Mouse (Mus musculus): ENCODE results near the gene Gm20388. TPM values are rescaled to one million over a fixed set of nuclear protein-coding genes. Genes with fewer than 3 reads are reported as not detected.

Gm20388 gene
- polyA plus RNA-seq, 2 experiments, result 8.5 TPM; not detected in 1

DNA sequence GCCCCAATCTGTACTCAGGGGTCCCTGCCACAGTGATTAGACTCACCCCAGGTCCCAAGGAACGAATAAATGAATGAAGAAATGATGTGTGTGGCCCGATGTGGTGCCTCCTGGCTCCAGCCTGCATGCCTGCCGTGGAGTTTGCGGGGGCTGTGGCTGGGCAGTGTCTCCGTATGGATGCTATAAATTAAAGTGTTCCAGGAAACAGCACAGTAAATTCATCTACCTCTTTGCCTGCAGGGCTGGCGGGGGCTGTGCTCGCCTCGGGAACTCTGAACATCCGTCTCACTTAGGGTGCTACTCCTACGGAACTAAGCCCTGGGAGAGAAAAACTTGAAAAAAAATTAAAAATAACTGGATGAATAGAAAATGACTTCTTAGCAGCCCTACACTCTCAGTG, 441.5 kb downstream of the Gm20388 start:
- Histone ChIP-seq H3K27ac (no peak overlapping the region), H3K36me3 (replicated peaks; ENCODE audit: control insufficient read depth, insufficient read depth, low read depth) (no peaks in the 10 kb centered on the region), H3K4me1 (replicated peaks; ENCODE audit: control insufficient read depth in 2 of 2, insufficient read depth in 2 of 2, low read length in 1 of 2) (peaks cover 0 to 10% of the 10 kb centered on the region in 2 experiments; a peak in 1 of 4 replicates), H3K27me3 (ENCODE audit: control insufficient read depth, insufficient read depth, low read length) (no peaks in the 10 kb centered on the region; the same call in 1 of the 2 replicates), H3K4me2 (ENCODE audit: low read depth) (no peak overlapping the region), H3K9me3 (ENCODE audit: control insufficient read depth, low read length) (no peaks in the 10 kb centered on the region), H3K9ac (replicated peaks) (no peak overlapping the region), H3K4me3 (ENCODE audit: insufficient read depth in 1 of 2, low read depth in 2 of 2, low read length in 2 of 2) (no peak overlapping the region)
- 67% methylated on average over 10 of the region's 10 CpGs for WGBS (ENCODE audit: insufficient replicate concordance)
- DNase-seq (ENCODE audit: low read depth in 3 of 3, low spot score in 3 of 3), result no peak
- TF ChIP-seq EP300 (IDR thresholded peaks at IDR 0.05; ENCODE audit: low read depth), result no peak
- no peak for TF ChIP-seq CTCF (IDR thresholded peaks at IDR 0.05; ENCODE audit: low read depth)
- no peak for ATAC-seq (ENCODE audit: insufficient read depth)

DNA sequence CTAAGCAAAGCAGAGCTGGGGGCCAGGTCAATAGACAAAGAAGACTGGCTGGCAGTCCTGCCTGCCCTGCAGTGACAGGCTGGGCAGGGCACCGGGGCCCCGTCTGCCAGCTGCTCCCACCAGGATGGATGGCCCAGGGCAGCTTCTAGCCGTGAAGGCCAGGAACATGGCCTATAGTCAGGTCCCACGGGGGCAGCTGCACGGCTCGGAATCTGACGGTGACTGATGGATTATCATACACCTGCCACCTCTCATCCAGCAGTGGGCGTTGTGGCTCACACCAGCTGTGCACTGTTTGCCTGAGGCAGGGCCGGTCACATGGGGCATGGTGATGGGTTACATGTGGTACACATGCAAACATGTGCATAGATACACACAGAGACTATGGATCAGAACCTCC, 445.4 kb downstream of the Gm20388 start:
- Histone ChIP-seq H3K27me3 (ENCODE audit: control insufficient read depth, insufficient read depth, low read length) (no peaks in the 10 kb centered on the region; the same call in 1 of the 2 replicates), H3K36me3 (replicated peaks; ENCODE audit: control insufficient read depth, insufficient read depth, low read depth) (no peaks in the 10 kb centered on the region), H3K4me3 (ENCODE audit: insufficient read depth in 1 of 2, low read depth in 2 of 2, low read length in 2 of 2) (no peak overlapping the region), H3K9me3 (ENCODE audit: control insufficient read depth, low read length) (no peaks in the 10 kb centered on the region), H3K27ac (no peak overlapping the region), H3K4me2 (ENCODE audit: low read depth) (no peak overlapping the region), H3K4me1 (replicated peaks; ENCODE audit: control insufficient read depth in 2 of 2, insufficient read depth in 2 of 2, low read length in 1 of 2) (peaks cover 0 to 10% of the 10 kb centered on the region in 2 experiments; a peak in 1 of 4 replicates), H3K9ac (replicated peaks) (no peak overlapping the region)
- WGBS (ENCODE audit: insufficient replicate concordance), result 62% methylated on average over 9 of the region's 9 CpGs
- no peak for ATAC-seq (ENCODE audit: insufficient read depth)
- TF ChIP-seq EP300 (IDR thresholded peaks at IDR 0.05; ENCODE audit: low read depth) (no peak), CTCF (IDR thresholded peaks at IDR 0.05; ENCODE audit: low read depth) (peak; percentile 50)
- DNase-seq (ENCODE audit: low read depth in 3 of 3, low spot score in 3 of 3), result no peak

DNA sequence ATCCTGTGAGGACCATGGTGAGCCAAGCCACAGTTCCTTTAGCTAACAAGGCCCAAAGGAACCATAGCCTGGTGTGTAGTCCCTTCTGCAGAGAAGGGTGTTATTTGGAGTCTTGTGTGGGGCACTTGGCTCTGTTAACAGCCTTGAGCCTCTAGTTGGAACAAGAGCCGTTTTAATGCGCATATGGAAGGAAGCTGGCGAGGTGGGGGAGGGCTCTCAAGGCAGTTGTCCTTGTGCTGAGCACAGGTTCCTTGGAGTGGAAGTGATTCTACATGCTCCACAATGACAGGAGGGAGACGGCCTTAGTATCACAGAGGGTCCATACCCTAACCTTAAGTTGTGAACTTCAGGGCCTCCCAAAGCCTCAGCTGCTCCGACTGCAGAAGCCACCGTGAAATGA, 446.9 kb downstream of the Gm20388 start:
- no peak overlapping the region for H3K4me2 ChIP-seq (ENCODE audit: low read depth)
- no peak overlapping the region for H3K4me3 ChIP-seq (ENCODE audit: insufficient read depth in 1 of 2, low read depth in 2 of 2, low read length in 2 of 2)
- 0 out of 4 replicates have a peak, but pooled peaks cover 0 to 4% of the 10 kb centered on the region in 2 experiments for H3K4me1 ChIP-seq (replicated peaks; ENCODE audit: control insufficient read depth in 2 of 2, insufficient read depth in 2 of 2, low read length in 1 of 2)
- H3K27me3 ChIP-seq (ENCODE audit: control insufficient read depth, insufficient read depth, low read length), result no peaks in the 10 kb centered on the region
- H3K27ac ChIP-seq, result no peak overlapping the region
- DNase-seq (ENCODE audit: low read depth in 3 of 3, low spot score in 3 of 3) (no peak), ATAC-seq (ENCODE audit: insufficient read depth) (no peak)
- 75% methylated on average over 6 of the region's 6 CpGs for WGBS (ENCODE audit: insufficient replicate concordance)
- H3K9ac ChIP-seq (replicated peaks), result no peak overlapping the region
- no peaks in the 10 kb centered on the region for H3K36me3 ChIP-seq (replicated peaks; ENCODE audit: control insufficient read depth, insufficient read depth, low read depth)
- TF ChIP-seq CTCF (IDR thresholded peaks at IDR 0.05; ENCODE audit: low read depth) (no peak), EP300 (IDR thresholded peaks at IDR 0.05; ENCODE audit: low read depth) (no peak)
- no peaks in the 10 kb centered on the region for H3K9me3 ChIP-seq (ENCODE audit: control insufficient read depth, low read length)

DNA sequence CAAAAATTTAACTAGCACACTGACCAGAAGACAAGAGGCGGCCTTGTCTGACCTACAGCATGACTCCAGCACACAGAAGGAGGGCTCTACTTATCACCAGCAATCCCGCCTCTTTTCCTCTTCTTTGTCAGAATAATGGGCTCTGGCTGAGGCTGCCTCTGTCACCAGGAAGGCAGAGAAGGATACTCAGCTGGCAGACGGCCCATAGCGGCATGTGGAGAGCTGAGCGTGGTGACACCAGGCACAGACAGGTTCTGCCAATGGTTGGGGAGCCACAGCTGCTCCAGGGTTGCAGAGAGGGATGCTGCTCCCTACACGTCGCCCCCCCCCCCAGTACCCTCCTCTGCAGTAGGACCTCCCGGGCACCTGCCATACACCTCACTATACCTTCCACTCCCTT, 450.7 kb downstream of the Gm20388 start:
- Histone ChIP-seq H3K9ac (replicated peaks) (no peak overlapping the region), H3K4me1 (replicated peaks; ENCODE audit: control insufficient read depth in 2 of 2, insufficient read depth in 2 of 2, low read length in 1 of 2) (peaks cover 8 to 12% of the 10 kb centered on the region in 2 experiments), H3K4me3 (ENCODE audit: insufficient read depth in 1 of 2, low read depth in 2 of 2, low read length in 2 of 2) (no peak overlapping the region), H3K9me3 (ENCODE audit: control insufficient read depth, low read length) (no peaks in the 10 kb centered on the region), H3K27me3 (ENCODE audit: control insufficient read depth, insufficient read depth, low read length) (no peaks in the 10 kb centered on the region), H3K27ac (no peak overlapping the region), H3K4me2 (ENCODE audit: low read depth) (no peak overlapping the region), H3K36me3 (replicated peaks; ENCODE audit: control insufficient read depth, insufficient read depth, low read depth) (no peaks in the 10 kb centered on the region)
- no peak for DNase-seq (ENCODE audit: low read depth in 3 of 3, low spot score in 3 of 3)
- 73% methylated on average over 8 of the region's 8 CpGs for WGBS (ENCODE audit: insufficient replicate concordance)
- TF ChIP-seq EP300 (IDR thresholded peaks at IDR 0.05; ENCODE audit: low read depth), result no peak
- no peak for TF ChIP-seq CTCF (IDR thresholded peaks at IDR 0.05; ENCODE audit: low read depth)
- ATAC-seq (ENCODE audit: insufficient read depth), result no peak

DNA sequence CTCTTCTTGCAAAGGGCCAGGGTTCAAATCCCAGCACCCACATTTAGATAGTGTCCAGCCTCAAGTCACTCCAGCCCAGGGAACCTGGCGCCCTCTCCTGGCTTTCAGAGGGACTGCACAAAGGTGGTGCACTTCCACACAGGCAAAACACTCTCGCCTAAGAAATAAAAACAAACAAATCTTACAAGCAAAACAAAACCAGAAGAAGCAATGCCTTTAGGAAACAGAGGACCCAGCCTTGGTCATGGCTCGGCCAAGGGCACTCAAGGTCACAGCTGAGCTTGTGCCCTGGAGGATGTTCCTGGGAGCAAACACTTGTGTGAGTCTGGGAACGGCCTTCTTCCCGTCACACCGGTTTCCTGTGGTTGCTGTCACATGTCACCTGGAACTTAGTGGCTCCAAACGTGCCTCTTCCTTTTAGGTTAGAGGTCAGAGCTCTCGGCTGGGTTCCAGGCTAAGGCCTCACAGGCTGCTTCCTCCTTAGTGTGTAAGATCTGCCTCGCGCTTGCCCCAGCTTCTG, 453.0 kb downstream of the Gm20388 start:
- peak overlapping the region; percentile 38 for H3K27ac ChIP-seq
- H3K9ac ChIP-seq (replicated peaks), result no peak overlapping the region
- 38% methylated on average over 10 of the region's 10 CpGs for WGBS (ENCODE audit: insufficient replicate concordance)
- no peaks in the 10 kb centered on the region for H3K36me3 ChIP-seq (replicated peaks; ENCODE audit: control insufficient read depth, insufficient read depth, low read depth)
- DNase-seq (ENCODE audit: low read depth in 3 of 3, low spot score in 3 of 3) (no peak), ATAC-seq (ENCODE audit: insufficient read depth) (no peak)
- no peak overlapping the region for H3K4me2 ChIP-seq (ENCODE audit: low read depth)
- H3K4me3 ChIP-seq (ENCODE audit: insufficient read depth in 1 of 2, low read depth in 2 of 2, low read length in 2 of 2), result no peak overlapping the region
- peak; percentile 91 for TF ChIP-seq CTCF (IDR thresholded peaks at IDR 0.05; ENCODE audit: low read depth)
- TF ChIP-seq EP300 (IDR thresholded peaks at IDR 0.05; ENCODE audit: low read depth), result no peak
- no peaks in the 10 kb centered on the region for H3K9me3 ChIP-seq (ENCODE audit: control insufficient read depth, low read length)
- no peaks in the 10 kb centered on the region for H3K27me3 ChIP-seq (ENCODE audit: control insufficient read depth, insufficient read depth, low read length)
- peaks cover 19 to 22% of the 10 kb centered on the region in 2 experiments for H3K4me1 ChIP-seq (replicated peaks; ENCODE audit: control insufficient read depth in 2 of 2, insufficient read depth in 2 of 2, low read length in 1 of 2)

All from liver, embryonic 14.5 days (tissue).